Mouse (Mus musculus) kidney, postnatal 0 days (tissue): ENCODE results near the gene D430042O09Rik. TPM values are rescaled to one million over a fixed set of nuclear protein-coding genes. Genes with fewer than 3 reads are reported as not detected.

Experiments
- ATAC-seq: fragments of 200-750 bp; cut with Nextera tagmentation; replicated peaks from 2 replicates; pipeline ENCODE4 v1.8.0; 2017; ENCODE audit warnings: low read depth, moderate number of reproducible peaks, moderate TSS enrichment, moderate library complexity; ENCODE audit not compliant: low FRiP score
- DNase-seq: peaks from one replicate; pipeline ENCODE4 v3.0.0-alpha.2; 2016; ENCODE audit warnings: low spot score
- H3K27ac ChIP-seq: fragments of 300-500 bp; sonication (generic); 2 replicates; pipeline ENCODE4 v1.5.1; 2014; ENCODE audit warnings: mild to moderate bottlenecking
- H3K27me3 ChIP-seq: fragments of 300-500 bp; sonication (generic); 2 replicates; pipeline ENCODE4 v1.6.1; 2014; ENCODE audit warnings: low read length, mixed read lengths; ENCODE audit not compliant: insufficient read depth
- H3K36me3 ChIP-seq: fragments of 300-500 bp; sonication (generic); 2 replicates; pipeline ENCODE4 v1.6.1; 2014; ENCODE audit warnings: low read length, mixed read lengths; ENCODE audit not compliant: insufficient read depth
- H3K4me1 ChIP-seq: fragments of 300-500 bp; sonication (generic); replicated peaks from 2 replicates; pipeline ENCODE4 v1.6.1; 2014; ENCODE audit warnings: antibody characterized with exemption, low read length, mixed read lengths; ENCODE audit not compliant: insufficient read depth
- H3K4me2 ChIP-seq: fragments of 300-500 bp; sonication (generic); 2 replicates; pipeline ENCODE4 v1.6.1; 2014; ENCODE audit warnings: mild to moderate bottlenecking, low read length, moderate library complexity, mixed read lengths
- H3K4me3 ChIP-seq: fragments of 300-500 bp; sonication (generic); replicated peaks from 2 replicates; pipeline ENCODE4 v1.5.1; 2014; ENCODE audit warnings: low read depth, low read length
- H3K9ac ChIP-seq: fragments of 300-500 bp; sonication (generic); 2 replicates; pipeline ENCODE4 v1.6.1; 2014; ENCODE audit warnings: low read depth, low read length
- H3K9me3 ChIP-seq: fragments of 300-500 bp; sonication (generic); replicated peaks from 2 replicates; pipeline ENCODE4 v1.6.1; 2016; ENCODE audit warnings: low read length, inconsistent platforms, mixed read lengths
- CTCF ChIP-seq: IDR thresholded peaks from 2 replicates; pipeline ENCODE4 v1.5.1; 2016; ENCODE audit warnings: antibody characterized with exemption, low read depth, mild to moderate bottlenecking, moderate library complexity
- WGBS: fragments of 180-500 bp; shearing (Covaris S2); extraction: QIAGEN DNeasy Blood & Tissue Kit; methylation state at CpG from one replicate; pipeline ENCODE4 v1.1.7; 2014; 5-methylcytosine and 5-hydroxymethylcytosine counted together
- polyA plus RNA-seq: library from polyadenylated mRNA; unstranded; fragments of >200 nt; fragmentation: Nextera tagmentation; extraction: Ambion mirVana; gene quantifications from 2 replicates; pipeline ENCODE4 v1.2.1, GENCODE M21; 2015

Gene D430042O09Rik
- polyA plus RNA-seq, 1 experiment from 2014 or later: 4.8 TPM

DNA sequence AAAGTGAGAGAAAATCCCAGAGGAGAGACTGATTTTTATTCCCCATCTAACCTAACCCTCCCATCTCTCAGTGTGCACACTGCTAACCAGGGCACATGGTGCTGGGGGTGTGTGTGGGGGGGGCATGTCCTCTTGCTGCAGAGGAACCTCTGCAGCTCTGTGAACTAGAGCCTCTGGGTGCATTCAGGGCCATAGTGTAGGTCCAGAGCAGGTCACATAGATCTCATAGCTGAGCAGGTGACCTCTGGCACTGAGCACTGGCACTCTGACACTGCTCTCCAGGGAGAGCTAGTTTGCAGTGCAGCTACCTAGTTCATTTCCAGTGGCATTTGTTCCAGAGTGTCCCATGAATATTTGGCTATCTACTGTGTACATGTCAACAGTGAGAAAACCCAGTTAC is 24.0 kb downstream of the D430042O09Rik start:
- no peak overlapping the region for H3K4me2 ChIP-seq
- no peaks in the 10 kb centered on the region for H3K9me3 ChIP-seq
- no peak for TF ChIP-seq CTCF
- ATAC-seq: no peak
- H3K9ac ChIP-seq: no peak overlapping the region
- no peaks in the 10 kb centered on the region for H3K27me3 ChIP-seq
- DNase-seq: no peak
- H3K27ac ChIP-seq: no peak overlapping the region
- no peaks in the 10 kb centered on the region for H3K36me3 ChIP-seq
- H3K4me1 ChIP-seq: 0 out of 2 replicates have a peak, but pooled peaks cover 4% of the 10 kb centered on the region
- H3K4me3 ChIP-seq: no peak overlapping the region

DNA sequence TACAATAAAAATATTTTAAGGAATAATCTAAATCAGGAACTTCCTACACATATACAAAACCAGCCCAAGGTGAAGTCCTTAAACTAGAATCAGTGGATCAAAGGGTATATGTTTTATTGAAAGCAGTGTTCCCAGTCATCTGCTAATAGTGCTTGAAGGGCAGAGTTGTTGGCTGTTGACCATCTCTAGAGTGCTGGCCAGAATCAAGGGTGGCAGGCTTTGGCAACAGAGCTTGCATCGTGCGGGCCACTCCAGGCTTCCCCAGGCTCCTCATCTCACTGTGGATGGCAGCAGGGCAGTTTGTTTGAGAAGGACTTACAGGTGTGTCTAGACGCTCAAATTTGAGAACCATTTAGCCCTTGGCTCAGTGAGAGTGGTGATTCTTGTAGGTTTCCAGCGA is 26.1 kb downstream of the D430042O09Rik start:
- 0 out of 2 replicates have a peak, but pooled peaks cover 4% of the 10 kb centered on the region for H3K4me1 ChIP-seq
- no peak overlapping the region for H3K4me2 ChIP-seq
- no peak for TF ChIP-seq CTCF
- no peaks in the 10 kb centered on the region for H3K9me3 ChIP-seq
- no peak overlapping the region for H3K27ac ChIP-seq
- DNase-seq (no peak), ATAC-seq (no peak)
- H3K4me3 ChIP-seq: no peak overlapping the region
- no peak overlapping the region for H3K9ac ChIP-seq
- H3K27me3 ChIP-seq: no peaks in the 10 kb centered on the region
- WGBS: 90% methylated on average over 4 of the region's 4 CpGs
- H3K36me3 ChIP-seq: no peaks in the 10 kb centered on the region

- Histone ChIP-seq H3K36me3 (no peaks in the 10 kb centered on the region), H3K4me2 (no peak overlapping the region), H3K4me1 (no peaks in the 10 kb centered on the region), H3K27ac (no peak overlapping the region), H3K9me3 (no peaks in the 10 kb centered on the region), H3K9ac (no peak overlapping the region), H3K4me3 (no peak overlapping the region), H3K27me3 (no peaks in the 10 kb centered on the region)
- ATAC-seq (no peak), DNase-seq (no peak)
- 90% methylated on average over 4 of the region's 4 CpGs for WGBS
- TF ChIP-seq CTCF: no peak
Observed at GRCm38 (mm10) chr7:125736366-125737015, 28.8 kb downstream of the D430042O09Rik start.

- H3K4me2 ChIP-seq: no peak overlapping the region
- H3K9me3 ChIP-seq: no peaks in the 10 kb centered on the region
- ATAC-seq (no peak), DNase-seq (peak; percentile 62)
- H3K36me3 ChIP-seq: no peaks in the 10 kb centered on the region
- H3K27me3 ChIP-seq: no peaks in the 10 kb centered on the region
- peak overlapping the region; percentile 54 for H3K27ac ChIP-seq
- no peak overlapping the region for H3K9ac ChIP-seq
- H3K4me1 ChIP-seq: no peaks in the 10 kb centered on the region
- no peak overlapping the region for H3K4me3 ChIP-seq
- no peak for TF ChIP-seq CTCF
- WGBS: 46% methylated on average over 2 of the region's 2 CpGs
Observed at GRCm38 (mm10) chr7:125740521-125740920, 32.8 kb downstream of the D430042O09Rik start.

DNA sequence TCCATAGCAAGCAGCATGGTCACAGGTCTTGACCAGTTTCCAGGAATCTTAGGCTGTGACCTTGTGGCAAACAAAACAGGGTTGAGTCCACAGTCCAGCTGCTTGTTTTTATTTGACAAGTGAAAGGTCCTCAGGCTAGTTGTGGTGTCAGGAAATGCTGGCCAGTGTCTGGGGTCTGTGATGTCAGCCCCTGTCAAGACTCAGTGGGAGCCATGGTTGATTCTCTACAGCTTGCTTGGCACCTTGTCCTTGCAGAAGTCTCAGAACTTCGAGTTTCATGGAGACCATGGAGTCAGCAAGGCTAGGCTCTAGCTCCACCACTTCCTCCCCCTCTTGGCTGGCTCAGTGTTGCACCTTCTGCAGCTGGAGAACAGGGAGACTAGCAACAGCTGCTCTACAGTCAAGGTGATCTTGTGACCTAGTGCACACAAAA is 33.6 kb downstream of the D430042O09Rik start:
- WGBS: 23% methylated on average over 1 of the region's 1 CpGs
- H3K4me3 ChIP-seq: no peak overlapping the region
- H3K27ac ChIP-seq: peak overlapping the region; percentile 54; the same call in 1 of the 2 replicates
- no peak overlapping the region for H3K4me2 ChIP-seq
- no peaks in the 10 kb centered on the region for H3K4me1 ChIP-seq
- no peak for TF ChIP-seq CTCF
- H3K9me3 ChIP-seq: no peaks in the 10 kb centered on the region
- no peak overlapping the region for H3K9ac ChIP-seq
- H3K27me3 ChIP-seq: no peaks in the 10 kb centered on the region
- DNase-seq: peak; percentile 52
- peak; percentile 40 for ATAC-seq
- no peaks in the 10 kb centered on the region for H3K36me3 ChIP-seq

DNA sequence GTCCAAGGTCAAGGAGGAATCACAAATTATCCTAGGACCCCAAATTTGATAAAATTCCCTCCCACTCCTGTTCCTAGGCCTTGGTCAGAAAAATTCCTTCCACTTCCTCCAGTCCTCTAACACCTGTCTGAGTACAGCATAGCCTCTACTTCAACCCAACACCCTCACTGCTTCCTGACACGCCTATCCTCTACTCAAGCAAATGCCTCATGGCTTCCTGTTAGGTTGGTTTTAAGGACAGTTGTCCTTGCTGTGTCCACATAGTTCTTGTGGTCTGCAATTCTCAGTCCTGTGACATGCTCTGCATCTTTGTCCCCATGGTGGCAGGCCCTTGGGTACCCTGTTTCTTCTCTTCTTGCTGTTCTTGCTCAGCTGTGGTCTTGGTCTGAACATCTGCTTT is 37.1 kb downstream of the D430042O09Rik start:
- DNase-seq (no peak), ATAC-seq (no peak)
- Histone ChIP-seq H3K27ac (no peak overlapping the region), H3K27me3 (no peaks in the 10 kb centered on the region), H3K4me1 (no peaks in the 10 kb centered on the region), H3K4me3 (no peak overlapping the region), H3K36me3 (no peaks in the 10 kb centered on the region), H3K9ac (no peak overlapping the region), H3K4me2 (no peak overlapping the region), H3K9me3 (no peaks in the 10 kb centered on the region)
- 76% methylated on average over 1 of the region's 1 CpGs for WGBS
- no peak for TF ChIP-seq CTCF
